Mouse (Mus musculus): ENCODE measurements around the gene C9orf72. TPM values are rescaled to one million over a fixed set of nuclear protein-coding genes. Genes with fewer than 3 reads are reported as not detected.

Gene C9orf72
- polyA plus RNA-seq, 1 experiment from 2014 or later = 34.6 TPM

GRCm38 (mm10) chr4:35221903-35222302, 4.1 kb downstream of the C9orf72 start:
- H3K4me1 ChIP-seq = peaks cover 5% of the 10 kb centered on the region; the same call in 1 of the 2 replicates
- ATAC-seq (ENCODE audit: low FRiP score, low read depth) = no peak
- WGBS = 56% methylated on average over 4 of the region's 4 CpGs

GRCm38 (mm10) chr4:35221131-35221530, 4.8 kb downstream of the C9orf72 start:
- Histone ChIP-seq H3K27ac (no peak overlapping the region), H3K27me3 (replicated peaks) (no peaks in the 10 kb centered on the region), H3K36me3 (peaks cover 3% of the 10 kb centered on the region; the same call in 1 of the 2 replicates), H3K4me2 (replicated peaks) (no peak overlapping the region), H3K4me1 (peaks cover 5% of the 10 kb centered on the region; the same call in 1 of the 2 replicates), H3K9me3 (no peaks in the 10 kb centered on the region), H3K4me3 (no peak overlapping the region), H3K9ac (no peak overlapping the region)
- WGBS = 27% methylated on average over 2 of the region's 2 CpGs
- ATAC-seq (ENCODE audit: low FRiP score, low read depth) = no peak

More at GRCm38 (mm10) chr4:35221903-35222302, 4.1 kb downstream of the C9orf72 start:
- no peaks in the 10 kb centered on the region for H3K27me3 ChIP-seq (replicated peaks)
- no peaks in the 10 kb centered on the region for H3K36me3 ChIP-seq
- no peak overlapping the region for H3K27ac ChIP-seq
- no peaks in the 10 kb centered on the region for H3K9me3 ChIP-seq
- no peak overlapping the region for H3K4me2 ChIP-seq (replicated peaks)
- no peak overlapping the region for H3K9ac ChIP-seq
- no peak overlapping the region for H3K4me3 ChIP-seq

GRCm38 (mm10) chr4:35220108-35220731, 5.8 kb downstream of the C9orf72 start:
- WGBS = 86% methylated on average over 6 of the region's 6 CpGs
- ATAC-seq (ENCODE audit: low FRiP score, low read depth) = no peak

GRCm38 (mm10) chr4:35204659-35205058, 21.3 kb downstream of the C9orf72 start:
- Histone ChIP-seq H3K36me3 (peaks cover 29% of the 10 kb centered on the region), H3K4me2 (replicated peaks) (no peak overlapping the region), H3K4me1 (no peaks in the 10 kb centered on the region), H3K9me3 (no peaks in the 10 kb centered on the region), H3K27ac (no peak overlapping the region), H3K27me3 (replicated peaks) (no peaks in the 10 kb centered on the region), H3K9ac (no peak overlapping the region), H3K4me3 (no peak overlapping the region)
- ATAC-seq (ENCODE audit: low FRiP score, low read depth) = no peak
- WGBS = 63% methylated on average over 7 of the region's 7 CpGs

More at GRCm38 (mm10) chr4:35220108-35220731, 5.8 kb downstream of the C9orf72 start:
- H3K4me2 ChIP-seq (replicated peaks) = no peak overlapping the region
- H3K36me3 ChIP-seq = peaks cover 10% of the 10 kb centered on the region
- H3K4me3 ChIP-seq = no peak overlapping the region
- no peaks in the 10 kb centered on the region for H3K27me3 ChIP-seq (replicated peaks)
- H3K4me1 ChIP-seq = peaks cover 5% of the 10 kb centered on the region; the same call in 1 of the 2 replicates
- H3K9ac ChIP-seq = no peak overlapping the region
- H3K27ac ChIP-seq = no peak overlapping the region
- no peaks in the 10 kb centered on the region for H3K9me3 ChIP-seq

GRCm38 (mm10) chr4:35203724-35204123, 22.3 kb downstream of the C9orf72 start:
- no peak for ATAC-seq (ENCODE audit: low FRiP score, low read depth)
- WGBS = 94% methylated on average over 2 of the region's 2 CpGs

GRCm38 (mm10) chr4:35201700-35202099, 24.3 kb downstream of the C9orf72 start:
- Histone ChIP-seq H3K36me3 (peaks cover 29% of the 10 kb centered on the region), H3K9ac (no peak overlapping the region), H3K4me3 (no peak overlapping the region), H3K27ac (no peak overlapping the region), H3K27me3 (replicated peaks) (no peaks in the 10 kb centered on the region), H3K4me1 (no peaks in the 10 kb centered on the region), H3K9me3 (no peaks in the 10 kb centered on the region), H3K4me2 (replicated peaks) (no peak overlapping the region)
- 93% methylated on average over 5 of the region's 5 CpGs for WGBS
- ATAC-seq (ENCODE audit: low FRiP score, low read depth) = no peak

More at GRCm38 (mm10) chr4:35203724-35204123, 22.3 kb downstream of the C9orf72 start:
- Histone ChIP-seq H3K9me3 (no peaks in the 10 kb centered on the region), H3K27ac (no peak overlapping the region), H3K4me3 (no peak overlapping the region), H3K4me1 (no peaks in the 10 kb centered on the region), H3K9ac (no peak overlapping the region), H3K36me3 (peaks cover 26% of the 10 kb centered on the region), H3K4me2 (replicated peaks) (no peak overlapping the region), H3K27me3 (replicated peaks) (no peaks in the 10 kb centered on the region)

- Histone ChIP-seq H3K4me2 (replicated peaks) (no peak overlapping the region), H3K9me3 (no peaks in the 10 kb centered on the region), H3K4me3 (no peak overlapping the region), H3K4me1 (no peaks in the 10 kb centered on the region), H3K27me3 (replicated peaks) (no peaks in the 10 kb centered on the region), H3K36me3 (peaks cover 5% of the 10 kb centered on the region; the same call in 1 of the 2 replicates), H3K9ac (no peak overlapping the region), H3K27ac (no peak overlapping the region)
- peak; percentile 65; the same call in 1 of the 2 replicates for ATAC-seq (ENCODE audit: low FRiP score, low read depth)
- WGBS = 31% methylated on average over 7 of the region's 7 CpGs
Observed at GRCm38 (mm10) chr4:35192725-35193124, 33.2 kb downstream of the C9orf72 start.

- H3K4me3 ChIP-seq = no peak overlapping the region
- H3K4me1 ChIP-seq = no peaks in the 10 kb centered on the region
- peaks cover 3% of the 10 kb centered on the region; the same call in 1 of the 2 replicates for H3K36me3 ChIP-seq
- no peaks in the 10 kb centered on the region for H3K9me3 ChIP-seq
- no peak overlapping the region for H3K4me2 ChIP-seq (replicated peaks)
- ATAC-seq (ENCODE audit: low FRiP score, low read depth) = no peak
- no peak overlapping the region for H3K9ac ChIP-seq
- 73% methylated on average over 5 of the region's 5 CpGs for WGBS
- H3K27ac ChIP-seq = no peak overlapping the region
- H3K27me3 ChIP-seq (replicated peaks) = no peaks in the 10 kb centered on the region
Observed at GRCm38 (mm10) chr4:35189794-35190193, 36.2 kb downstream of the C9orf72 start.

GRCm38 (mm10) chr4:35187617-35188326, 38.2 kb downstream of the C9orf72 start:
- no peaks in the 10 kb centered on the region for H3K4me1 ChIP-seq

GRCm38 (mm10) chr4:35177926-35178645, 47.9 kb downstream of the C9orf72 start:
- no peaks in the 10 kb centered on the region for H3K27me3 ChIP-seq (replicated peaks)
- no peak overlapping the region for H3K4me2 ChIP-seq (replicated peaks)
- H3K9ac ChIP-seq = no peak overlapping the region
- no peaks in the 10 kb centered on the region for H3K9me3 ChIP-seq
- 80% methylated on average over 12 of the region's 12 CpGs for WGBS
- H3K4me1 ChIP-seq = no peaks in the 10 kb centered on the region
- ATAC-seq (ENCODE audit: low FRiP score, low read depth) = no peak
- H3K36me3 ChIP-seq = no peaks in the 10 kb centered on the region
- H3K4me3 ChIP-seq = no peak overlapping the region
- H3K27ac ChIP-seq = no peak overlapping the region

More at GRCm38 (mm10) chr4:35187617-35188326, 38.2 kb downstream of the C9orf72 start:
- Histone ChIP-seq H3K9ac (no peak overlapping the region), H3K4me3 (no peak overlapping the region), H3K4me2 (replicated peaks) (no peak overlapping the region), H3K27ac (no peak overlapping the region), H3K36me3 (peaks cover 3% of the 10 kb centered on the region; the same call in 1 of the 2 replicates), H3K9me3 (no peaks in the 10 kb centered on the region), H3K27me3 (replicated peaks) (no peaks in the 10 kb centered on the region)
- 93% methylated on average over 8 of the region's 8 CpGs for WGBS
- ATAC-seq (ENCODE audit: low FRiP score, low read depth) = no peak

- 92% methylated on average over 2 of the region's 2 CpGs for WGBS
- Histone ChIP-seq H3K9ac (no peak overlapping the region), H3K27me3 (replicated peaks) (no peaks in the 10 kb centered on the region), H3K27ac (no peak overlapping the region), H3K4me3 (no peak overlapping the region), H3K4me2 (replicated peaks) (no peak overlapping the region), H3K36me3 (no peaks in the 10 kb centered on the region), H3K4me1 (no peaks in the 10 kb centered on the region), H3K9me3 (no peaks in the 10 kb centered on the region)
- no peak for ATAC-seq (ENCODE audit: low FRiP score, low read depth)
Observed at GRCm38 (mm10) chr4:35175566-35175965, 50.4 kb downstream of the C9orf72 start.

GRCm38 (mm10) chr4:35173551-35173950, 52.4 kb downstream of the C9orf72 start:
- no peak for ATAC-seq (ENCODE audit: low FRiP score, low read depth)
- H3K36me3 ChIP-seq = no peaks in the 10 kb centered on the region
- no peak overlapping the region for H3K27ac ChIP-seq
- WGBS = 73% methylated on average over 1 of the region's 1 CpGs
- H3K4me3 ChIP-seq = no peak overlapping the region
- no peaks in the 10 kb centered on the region for H3K9me3 ChIP-seq
- H3K4me1 ChIP-seq = no peaks in the 10 kb centered on the region
- H3K4me2 ChIP-seq (replicated peaks) = no peak overlapping the region
- H3K27me3 ChIP-seq (replicated peaks) = no peaks in the 10 kb centered on the region
- H3K9ac ChIP-seq = no peak overlapping the region
